Mouse (Mus musculus) heart, adult 2 months (tissue): ENCODE measurements around the gene Cntn4.

Experiments used
- CTCF ChIP-seq: fragments of 200-600 bp; IDR thresholded peaks from 2 replicates; pipeline ENCODE4 v1.8.1; 2022; ENCODE audit warnings: antibody characterized with exemption, mild to moderate bottlenecking, moderate library complexity
- EP300 ChIP-seq: fragments of 200-500 bp; IDR thresholded peaks from 2 replicates; pipeline ENCODE4 v1.6.1; 2011; ENCODE audit warnings: low read depth, low read length, control low read depth; ENCODE audit not compliant: insufficient read depth
- POLR2A ChIP-seq: fragments of 200-500 bp; IDR thresholded peaks from 2 replicates; pipeline ENCODE4 v1.6.1; 2011; ENCODE audit warnings: mild to moderate bottlenecking, low read depth, low read length, control low read depth; ENCODE audit not compliant: insufficient read depth

- TF ChIP-seq CTCF (no peak), POLR2A (no peak), EP300 (no peak)
Observed at GRCm38 (mm10) chr6:106350072-106350471, 672.6 kb downstream of the Cntn4 start.
